Mouse (Mus musculus) testis, postnatal 10 days (tissue): ENCODE measurements around the gene Atp5h.
"Not testable (repeated sequence)": the region's sequence is repeated elsewhere in the genome, so short reads cannot be mapped to it uniquely, and the experiment has no call there.

ENCODE experiments used
- DNase-seq: peaks from one replicate; pipeline ENCODE4 v3.0.0; 2021; ENCODE audit warnings: low spot score

The Atp5h gene

DNA sequence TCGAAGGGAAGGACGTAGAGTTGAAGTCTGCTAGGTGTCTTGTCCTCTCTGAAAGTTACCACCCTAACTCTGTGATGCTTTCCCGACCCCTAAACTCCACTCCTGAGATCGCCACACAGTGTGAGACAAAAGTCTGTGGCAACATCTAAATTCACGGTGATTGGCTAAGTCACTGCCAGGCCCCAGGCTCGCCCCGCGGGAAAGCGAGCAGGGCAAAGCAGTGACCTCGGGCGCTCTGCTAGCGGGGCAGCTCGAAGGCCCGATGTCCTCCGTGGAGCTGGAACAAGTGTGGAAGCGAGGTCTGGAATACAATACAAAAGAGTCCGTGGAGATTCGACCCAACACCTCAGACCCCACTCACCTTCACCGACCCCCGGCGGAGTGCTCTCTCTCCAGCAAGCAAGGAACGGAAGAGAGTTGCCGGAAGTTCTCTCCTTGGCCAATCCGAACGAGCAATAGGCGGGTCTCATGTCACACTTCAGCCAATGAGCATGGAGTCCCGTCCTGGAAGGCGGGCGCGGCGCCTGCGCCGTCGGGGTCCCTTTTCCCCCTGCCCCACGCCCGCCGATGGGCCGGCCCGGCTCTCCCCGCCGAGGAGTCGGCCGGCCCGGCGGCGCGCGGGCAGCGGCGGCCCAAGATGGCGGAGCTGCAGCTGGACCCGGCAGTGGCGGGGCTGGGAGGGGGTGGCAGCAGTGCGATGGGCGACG lies at the start of gene Atp5h, which contains the start of gene Kctd2:
TSS of gene Atp5h (minus strand) at position 432 of the 707 bp plus-strand sequence.
TSS of gene Kctd2 (plus strand) at position 598 of the 707 bp plus-strand sequence.
- DNase-seq: peak; percentile 94

- no peak for DNase-seq
Measured at GRCm38 (mm10) chr11:115467217-115467618, 47.5 kb upstream of the Atp5h start.

- no peak for DNase-seq
Measured at GRCm38 (mm10) chr11:115464851-115465250, 45.1 kb upstream of the Atp5h start.

DNA sequence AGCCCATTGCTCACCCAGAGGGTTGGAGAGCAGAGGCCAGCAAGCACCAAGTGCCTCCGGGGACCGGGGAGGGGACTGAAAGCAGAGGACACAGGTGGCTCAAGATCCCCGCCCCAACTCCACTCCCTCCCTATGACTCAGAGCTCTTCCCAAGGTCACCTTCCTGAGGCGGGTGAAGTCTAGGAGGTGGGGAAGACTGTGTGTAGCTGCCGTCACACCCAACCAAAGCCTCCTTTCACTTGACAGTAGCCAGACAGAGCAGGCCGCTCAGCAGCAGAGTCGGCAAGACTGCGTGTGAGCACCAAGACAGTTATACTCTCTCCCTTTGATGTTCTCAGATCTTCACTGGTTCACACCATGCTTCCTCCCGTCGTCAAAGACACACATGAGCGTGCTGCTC lies 43.6 kb upstream of the Atp5h start:
- DNase-seq: no peak

DNA sequence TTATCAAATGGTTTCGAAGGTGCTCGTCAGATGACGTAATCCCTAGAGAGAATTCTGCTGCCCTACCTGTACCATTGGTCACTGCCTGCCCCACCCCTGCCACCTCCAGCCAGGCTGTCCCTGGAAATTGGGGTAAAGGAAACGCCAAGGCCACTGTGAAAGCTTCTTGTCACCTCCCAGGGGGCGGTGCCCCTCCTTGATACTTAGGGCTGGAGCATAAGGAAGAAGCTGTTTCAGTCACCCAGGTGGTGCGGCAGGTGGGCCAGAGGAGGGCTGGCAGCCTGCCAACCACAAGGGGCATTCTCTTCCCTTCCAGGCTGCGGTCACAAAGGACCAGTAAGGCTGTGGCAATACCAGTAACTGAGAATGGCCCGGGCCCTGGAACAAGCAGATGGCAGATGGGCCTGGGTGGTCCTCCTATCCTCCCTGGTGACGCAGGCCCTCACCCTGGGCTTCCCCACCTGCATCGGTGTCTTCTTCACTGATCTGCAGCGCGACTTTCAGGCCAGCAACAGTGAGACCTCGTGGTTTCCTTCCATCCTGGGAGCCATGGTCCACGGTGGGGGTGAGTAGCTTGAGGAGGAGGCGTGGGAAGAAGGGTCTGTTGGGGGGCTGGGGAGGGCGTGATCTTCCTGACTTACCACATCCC lies 42.6 kb upstream of the Atp5h start, which contains the start of gene Slc16a5:
TSS of gene Slc16a5 (plus strand) at position 232 of the 649 bp plus-strand sequence.
- DNase-seq: no peak

DNA sequence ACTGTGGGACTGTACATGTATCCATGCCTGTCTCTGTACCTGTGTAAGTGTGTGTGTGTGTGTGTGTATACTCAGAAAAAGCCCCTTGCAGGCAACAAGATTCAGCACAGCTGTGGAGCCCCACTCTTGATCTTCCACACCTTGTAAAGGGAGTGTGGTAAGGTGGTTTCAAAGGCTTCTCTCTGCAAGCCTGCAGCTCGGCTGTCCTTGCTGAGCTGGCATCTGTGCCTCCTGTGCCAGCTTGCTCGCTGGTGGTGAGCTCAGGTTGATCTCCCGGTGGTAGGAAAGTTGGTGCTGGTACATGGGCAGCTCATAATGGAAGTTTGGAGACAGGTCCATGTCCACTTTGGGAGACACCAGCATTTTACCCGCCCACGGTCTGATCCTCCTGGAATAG lies 42.1 kb upstream of the Atp5h start:
- no peak for DNase-seq

DNA sequence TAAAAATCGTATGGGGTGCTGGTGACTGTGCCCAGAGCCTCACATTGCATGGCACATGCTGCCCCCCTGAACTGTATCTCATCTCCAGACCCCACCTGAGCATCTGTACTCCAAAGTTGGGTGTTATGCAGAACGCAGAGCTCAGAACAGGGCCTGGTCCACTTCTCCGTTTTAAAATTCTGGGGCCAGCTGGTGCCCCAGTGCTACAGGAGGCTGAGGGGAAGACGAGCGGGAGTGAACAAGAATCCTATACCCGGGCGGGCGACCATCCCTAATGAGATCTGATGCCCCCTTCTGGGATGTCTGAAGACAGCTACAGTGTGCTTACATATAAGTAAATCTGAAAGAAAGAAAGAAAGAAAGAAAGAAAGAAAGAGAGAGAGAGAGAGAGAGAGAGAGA lies 41.2 kb upstream of the Atp5h start:
- no peak for DNase-seq

- no peak for DNase-seq
Measured at GRCm38 (mm10) chr11:115457405-115457804, 37.6 kb upstream of the Atp5h start.

GRCm38 (mm10) chr11:115456182-115456581 lies 36.4 kb upstream of the Atp5h start:
- DNase-seq: no peak

DNA sequence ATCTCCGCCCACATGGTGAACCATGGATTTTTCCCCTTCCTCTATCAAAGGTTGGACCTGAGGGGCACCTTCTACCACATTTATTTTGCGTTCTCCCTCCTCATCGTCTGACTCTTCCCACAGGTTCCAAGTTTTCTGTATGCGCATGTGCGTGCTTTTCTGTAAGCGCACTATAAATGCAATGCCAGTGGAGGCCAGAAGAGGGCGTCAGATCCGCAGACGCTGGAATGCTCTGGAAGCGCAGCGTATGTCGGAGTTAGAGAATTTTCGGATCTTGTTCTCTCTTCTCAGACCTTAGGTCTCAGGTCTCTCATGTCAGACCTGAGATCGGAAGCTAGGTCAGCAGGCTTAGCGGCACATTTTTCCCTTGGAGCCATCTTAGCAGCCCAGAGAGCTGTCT lies 35.9 kb upstream of the Atp5h start:
- DNase-seq: no peak

DNA sequence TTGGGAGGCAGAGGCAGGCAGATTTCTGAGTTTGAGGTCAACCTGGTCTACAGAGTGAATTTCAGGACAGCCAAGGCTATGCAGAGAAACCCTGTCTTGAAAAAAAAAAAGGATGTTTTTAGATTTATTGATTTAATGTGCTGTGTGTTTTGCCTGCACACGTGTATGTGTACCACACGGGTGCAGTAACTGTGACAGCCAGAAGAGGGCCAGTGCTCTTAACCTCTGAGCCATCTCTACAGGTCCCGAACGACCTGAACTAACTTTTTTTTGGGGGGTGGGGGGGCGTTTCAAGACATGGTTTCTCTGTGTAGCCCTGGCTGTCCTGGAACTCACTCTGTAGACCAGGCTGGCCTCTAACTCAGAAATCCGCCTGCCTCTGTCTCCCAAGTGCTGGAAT lies 35.1 kb upstream of the Atp5h start:
- DNase-seq: not testable (repeated sequence)

GRCm38 (mm10) chr11:115453306-115453705 lies 33.5 kb upstream of the Atp5h start:
- no peak for DNase-seq

DNA sequence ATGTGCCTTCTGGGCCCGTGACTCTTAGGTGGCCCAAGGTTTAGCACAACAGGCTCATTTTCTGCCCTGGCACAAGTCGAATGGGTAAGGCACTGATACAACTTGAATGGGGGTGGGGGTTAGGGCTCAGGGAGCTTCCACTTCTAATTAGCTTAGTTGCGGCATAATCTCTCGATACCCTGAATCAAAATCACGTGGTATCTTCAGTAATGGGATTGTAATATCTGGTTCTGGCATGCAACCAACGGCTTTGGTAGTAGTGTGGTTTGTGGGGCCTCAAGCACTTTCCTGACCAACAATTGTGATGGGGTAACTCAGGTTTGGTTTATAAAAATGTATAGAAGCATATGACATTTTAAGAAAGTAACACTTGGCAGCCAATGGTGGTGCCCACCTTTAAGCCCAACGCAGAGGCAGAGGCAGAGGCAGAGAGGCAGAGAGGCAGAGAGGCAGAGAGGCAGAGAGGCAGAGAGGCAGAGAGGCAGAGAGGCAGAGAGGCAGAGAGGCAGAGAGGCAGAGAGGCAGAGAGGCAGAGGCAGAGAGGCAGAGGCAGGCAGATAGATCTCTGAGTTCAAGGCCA lies 32.6 kb upstream of the Atp5h start:
- DNase-seq: no peak

DNA sequence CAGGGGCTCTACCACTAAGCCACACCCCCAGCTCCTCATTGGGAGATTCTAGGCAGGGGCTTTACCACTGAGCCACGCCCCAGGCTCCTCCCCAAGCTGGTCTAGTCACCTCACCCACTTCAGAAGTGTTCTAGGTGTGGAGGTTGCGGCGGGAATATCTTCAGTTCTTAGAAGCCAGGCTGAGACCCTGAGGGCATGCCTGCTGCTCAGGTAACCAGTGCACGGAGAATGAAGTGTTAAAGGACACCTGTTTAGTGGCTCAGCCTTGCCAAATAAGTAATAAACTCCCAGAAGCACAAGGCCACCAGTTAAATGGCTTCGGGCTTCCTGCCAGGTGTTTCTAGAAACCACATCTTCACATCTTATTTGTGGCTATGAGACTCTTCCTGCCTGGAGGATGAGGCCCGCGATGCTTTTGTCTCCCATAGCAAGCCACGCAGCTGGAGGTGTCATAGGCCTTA lies 32.0 kb upstream of the Atp5h start:
- DNase-seq: no peak

DNA sequence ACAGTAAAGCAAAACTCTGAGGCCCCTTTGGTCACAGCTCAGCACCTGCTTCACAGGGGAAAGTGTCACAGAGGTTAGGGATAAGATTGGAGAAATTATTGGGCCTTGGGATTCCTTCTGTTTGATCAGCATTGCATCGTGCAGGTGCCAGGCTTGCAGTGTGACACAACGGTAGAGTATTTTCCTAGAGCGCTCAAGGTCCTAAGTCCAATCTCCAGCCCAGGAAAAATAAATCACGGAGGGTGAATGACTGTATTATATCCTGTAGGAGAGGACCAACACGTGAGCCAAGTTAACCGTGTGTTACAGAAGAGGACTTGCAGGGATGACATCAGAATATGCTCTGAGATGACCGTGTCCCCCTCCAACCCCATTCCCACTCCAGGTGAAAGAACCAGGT lies 30.4 kb upstream of the Atp5h start:
- no peak for DNase-seq

GRCm38 (mm10) chr11:115448998-115449397 lies 29.2 kb upstream of the Atp5h start:
- DNase-seq: no peak

GRCm38 (mm10) chr11:115448075-115448474 lies 28.3 kb upstream of the Atp5h start:
- DNase-seq: no peak

- no peak for DNase-seq
Measured at GRCm38 (mm10) chr11:115447321-115447885, 27.6 kb upstream of the Atp5h start.

DNA sequence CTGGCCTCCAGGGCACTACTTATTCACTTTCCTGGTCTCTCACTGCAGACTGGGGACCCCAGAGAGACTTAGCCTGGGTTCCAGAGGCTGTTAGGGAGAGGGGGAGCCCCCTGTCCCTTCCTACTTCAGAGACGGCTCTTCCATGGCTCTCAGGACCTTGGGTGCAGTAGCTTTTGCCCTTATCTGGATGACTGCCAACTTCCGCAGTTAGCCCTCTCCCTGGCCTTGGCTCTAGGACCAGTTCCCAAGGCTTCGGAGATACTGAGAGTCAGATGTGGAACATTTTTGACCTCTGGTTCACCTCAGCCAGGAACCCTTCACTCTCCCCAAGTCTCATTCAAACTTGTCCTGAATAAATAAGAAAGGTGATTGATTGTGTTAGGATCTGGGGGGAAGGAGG lies 27.1 kb upstream of the Atp5h start:
- DNase-seq: peak; percentile 64

GRCm38 (mm10) chr11:115441417-115441816 lies 21.7 kb upstream of the Atp5h start:
- no peak for DNase-seq

DNA sequence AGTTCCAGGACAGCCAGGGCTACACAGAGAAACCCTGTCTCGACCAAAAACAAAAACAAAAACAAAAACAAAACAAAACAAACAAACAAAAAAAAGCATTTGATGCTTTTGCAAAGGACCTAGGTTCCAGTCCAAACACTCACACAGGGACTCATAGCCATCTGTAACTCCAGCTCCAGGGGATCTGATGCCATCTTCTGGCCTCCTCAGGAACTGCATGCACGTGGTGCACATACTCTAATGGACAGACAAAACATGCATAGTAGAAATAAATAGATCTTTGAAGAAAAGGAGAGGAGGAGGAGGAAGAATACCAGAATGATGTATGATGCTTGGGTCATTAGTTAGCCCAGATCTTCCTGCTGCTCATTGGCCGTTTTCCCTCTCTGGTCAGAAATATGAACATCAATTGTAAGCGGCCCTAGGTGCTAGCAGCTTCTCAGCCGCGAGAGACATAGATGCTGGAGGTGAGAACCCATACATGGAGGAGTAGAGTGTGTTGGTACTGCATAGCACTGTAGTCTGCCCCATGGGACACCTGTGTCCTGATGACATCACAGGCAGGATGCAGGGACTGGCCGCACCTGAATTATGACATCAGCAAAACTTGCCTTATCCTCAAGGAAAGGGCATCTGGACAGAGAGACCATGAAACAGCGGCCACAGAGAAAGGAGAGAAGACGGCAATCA lies 20.3 kb upstream of the Atp5h start, which contains the start of gene Trim80:
TSS of gene Trim80 (plus strand) at position 640 of the 690 bp plus-strand sequence.
- no peak for DNase-seq

GRCm38 (mm10) chr11:115439326-115439725 lies 19.6 kb upstream of the Atp5h start:
- no peak for DNase-seq
